Mouse (Mus musculus) hindbrain, embryonic 14.5 days (tissue): ENCODE measurements around the gene Cd5l. TPM values are rescaled to one million over a fixed set of nuclear protein-coding genes. Genes with fewer than 3 reads are reported as not detected.

Experiments used
- polyA plus RNA-seq: library from polyadenylated mRNA; unstranded; fragments of >200 nt; fragmentation: Nextera tagmentation; extraction: Ambion mirVana; gene quantifications from 2 replicates; pipeline ENCODE4 v1.2.1, GENCODE M21; 2014

Cd5l gene
- polyA plus RNA-seq, 1 experiment from 2014 or later = 0.12 TPM

Other genes with a start within 250 kb of the Cd5l start
- 3.8 and 4.1 TPM in 2 replicates for gene Kirrel, start 183.1 kb upstream of the Cd5l start, polyA plus RNA-seq
- gene Fcrls, start 94.1 kb upstream of the Cd5l start, polyA plus RNA-seq = 13.7 and 14.4 TPM in 2 replicates
- gene Fcrl1, start 18.5 kb downstream of the Cd5l start, polyA plus RNA-seq = not detected in 2 replicates
- not detected in 2 replicates for gene Fcrl5, start 77.9 kb downstream of the Cd5l start, polyA plus RNA-seq
- 7.0 and 7.1 TPM in 2 replicates for gene Etv3, start 167.5 kb downstream of the Cd5l start, polyA plus RNA-seq